Mouse (Mus musculus): ENCODE measurements at regions not wholly inside any gene's neighbourhood (a gene's known extent, or its start where the extent isn't known, plus 50 kb on each side); places are given as distances from the start of the nearest gene placed in this dataset.

GRCm38 (mm10) chr6:51675342-51675945, 151.7 kb downstream of the Snx10 start:
- no peak for TF ChIP-seq CTCF (IDR thresholded peaks at IDR 0.05; ENCODE audit: control insufficient read depth, insufficient read depth, low read length)
- no peak for TF ChIP-seq POLR2A (IDR thresholded peaks at IDR 0.05; ENCODE audit: borderline replicate concordance, control insufficient read depth, low read depth, low read length)

All from bone marrow, adult 2 months (tissue).